Mouse (Mus musculus): ENCODE measurements around the gene Gm30737. TPM values are rescaled to one million over a fixed set of nuclear protein-coding genes. Genes with fewer than 3 reads are reported as not detected.
"Not testable (repeated sequence)": the region's sequence is repeated elsewhere in the genome, so short reads cannot be mapped to it uniquely, and the experiment has no call there.

Gm30737 gene
- not detected for total RNA-seq (2021)
- long read RNA-seq, experiment 1 = 0 reads
- long read RNA-seq, experiment 2 = 0 reads

- intact Hi-C loops (cut with DNase I) = not testable (repeated sequence)
Observed at GRCm38 (mm10) chrY:14400410-14400809, at the start of gene Gm30737. TSS of gene Gm30737 (plus strand) at chrY:14400710.

More at GRCm38 (mm10) chrY:14400410-14400809, at the start of gene Gm30737:
- DNase-seq = not testable (repeated sequence)

Data from gastrocnemius, postnatal 36 days (tissue).